Mouse (Mus musculus): ENCODE results near the gene Slc15a4. TPM values are rescaled to one million over a fixed set of nuclear protein-coding genes. Genes with fewer than 3 reads are reported as not detected.

Slc15a4 gene
- polyA plus RNA-seq (2016; fragmentation: Nextera tagmentation; extraction: Ambion mirVana): 14.1 and 14.9 TPM in 2 replicates

DNA sequence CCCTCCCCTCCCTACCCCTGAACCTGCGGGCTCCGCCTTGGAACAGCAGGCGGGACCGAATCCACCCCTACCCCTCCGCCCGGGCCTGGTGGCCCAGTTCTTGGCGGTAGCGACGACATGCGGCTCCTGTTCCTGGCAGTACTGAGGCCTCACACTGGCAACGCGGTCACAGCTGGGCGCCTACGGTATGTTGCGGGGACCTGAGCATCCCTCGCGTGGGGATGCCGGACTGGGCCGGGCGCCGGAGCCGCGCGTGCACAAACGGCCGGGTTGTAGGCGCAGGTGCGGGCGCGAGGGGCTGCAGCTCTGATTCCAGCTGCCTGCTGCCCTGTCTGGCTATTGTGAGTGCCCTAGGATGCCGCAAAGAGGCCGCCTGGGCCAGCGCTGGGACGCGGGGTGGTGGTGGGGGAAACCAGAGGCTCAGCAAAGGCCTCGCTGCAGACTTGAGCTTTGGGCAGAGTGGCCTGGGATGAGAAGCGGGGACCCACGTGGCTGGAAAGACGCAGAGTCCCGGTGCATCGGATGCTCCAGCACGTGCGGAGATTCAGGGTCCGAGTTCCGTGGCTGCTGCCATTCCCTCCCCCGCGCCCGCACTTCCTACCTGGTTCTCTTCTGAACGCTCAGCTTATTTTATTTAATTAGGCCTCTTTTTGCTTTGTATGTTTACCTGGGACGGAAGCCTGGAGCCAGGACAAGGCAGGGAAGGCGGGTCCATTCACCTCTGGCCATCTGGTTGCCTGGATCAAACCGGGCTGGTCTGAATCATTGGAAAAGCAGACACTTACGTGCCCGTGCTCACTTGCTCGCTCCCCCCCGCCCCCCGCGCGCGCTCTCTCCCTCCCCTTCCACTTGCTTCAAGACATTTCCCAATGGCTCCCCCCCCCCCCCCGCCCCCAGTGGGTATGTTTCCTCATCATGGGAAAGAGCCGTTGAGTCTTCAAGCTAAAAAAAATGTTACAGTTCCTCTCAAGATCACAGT is at the start of gene Slc15a4, which contains the start of gene Glt1d1:
TSS of gene Slc15a4 (minus strand) at position 731 of the 979 bp plus-strand sequence.
TSS of gene Glt1d1 (plus strand) at position 96 of the 979 bp plus-strand sequence.
- H3K4me1 ChIP-seq: no peaks in the 10 kb centered on the region
- no peak within 1 kb of the TSS for H3K9ac ChIP-seq
- no peak for ATAC-seq
- H3K36me3 ChIP-seq: no peaks in the 10 kb centered on the region
- H3K27me3 ChIP-seq (replicated peaks): peaks cover 43% of the 10 kb centered on the region
- peak within 1 kb of the TSS; percentile 60 for H3K4me2 ChIP-seq
- H3K9me3 ChIP-seq (replicated peaks): no peaks in the 10 kb centered on the region
- 3% methylated on average over 59 of the region's 62 CpGs for WGBS (ENCODE audit: insufficient replicate concordance)
- H3K4me3 ChIP-seq: peak within 1 kb of the TSS; percentile 37
- H3K27ac ChIP-seq: no peak within 1 kb of the TSS

DNA sequence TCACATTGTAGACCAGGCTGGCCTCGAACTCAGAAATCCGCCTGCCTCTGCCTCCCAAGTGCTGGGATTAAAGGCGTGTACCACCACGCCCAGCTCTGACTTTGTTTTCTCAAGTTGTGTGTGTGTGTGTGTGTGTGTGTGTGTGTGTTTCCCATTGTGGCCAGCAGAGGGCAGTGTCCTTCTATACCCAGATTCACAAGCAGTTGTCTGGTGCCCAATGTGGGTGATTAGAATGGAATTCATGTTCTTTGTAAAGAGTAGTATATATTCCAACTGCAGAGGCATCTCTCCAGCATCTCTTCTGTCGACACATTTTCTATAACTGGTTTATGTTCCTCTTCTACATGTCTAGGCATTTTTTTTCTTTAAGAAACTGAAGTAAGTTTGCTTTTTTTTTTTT is 45.8 kb upstream of the Slc15a4 start:
- no peaks in the 10 kb centered on the region for H3K27me3 ChIP-seq (replicated peaks)
- WGBS (ENCODE audit: insufficient replicate concordance): 68% methylated on average over 5 of the region's 5 CpGs
- no peak overlapping the region for H3K4me2 ChIP-seq
- no peak overlapping the region for H3K27ac ChIP-seq
- no peak overlapping the region for H3K9ac ChIP-seq
- H3K4me1 ChIP-seq: no peaks in the 10 kb centered on the region
- no peak for ATAC-seq
- no peaks in the 10 kb centered on the region for H3K36me3 ChIP-seq
- no peak overlapping the region for H3K4me3 ChIP-seq
- peaks cover 36% of the 10 kb centered on the region for H3K9me3 ChIP-seq (replicated peaks)

DNA sequence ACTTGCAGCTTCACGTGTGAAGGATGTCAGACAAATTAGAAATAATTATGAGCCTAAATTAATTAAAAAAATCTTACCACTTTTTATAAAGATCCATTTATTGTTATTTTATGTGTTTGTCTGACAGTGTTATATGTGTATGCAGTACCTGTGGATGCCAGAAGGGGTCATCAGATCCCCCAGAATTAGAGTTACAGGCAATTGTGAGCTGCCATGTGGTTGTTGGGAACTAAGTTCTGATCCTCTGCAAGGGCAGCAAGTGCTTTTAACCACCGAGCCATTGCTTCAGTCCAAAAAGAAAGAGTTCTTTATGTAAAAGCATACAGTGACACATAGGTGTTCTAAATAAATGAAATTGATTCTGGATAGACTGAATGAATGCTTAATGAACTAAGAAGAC is 44.9 kb upstream of the Slc15a4 start:
- Histone ChIP-seq H3K4me1 (no peaks in the 10 kb centered on the region), H3K27me3 (replicated peaks) (no peaks in the 10 kb centered on the region), H3K4me2 (no peak overlapping the region), H3K4me3 (no peak overlapping the region), H3K9me3 (replicated peaks) (peaks cover 30% of the 10 kb centered on the region), H3K27ac (no peak overlapping the region), H3K36me3 (no peaks in the 10 kb centered on the region), H3K9ac (no peak overlapping the region)
- no peak for ATAC-seq
- 71% methylated on average over 2 of the region's 2 CpGs for WGBS (ENCODE audit: insufficient replicate concordance)

DNA sequence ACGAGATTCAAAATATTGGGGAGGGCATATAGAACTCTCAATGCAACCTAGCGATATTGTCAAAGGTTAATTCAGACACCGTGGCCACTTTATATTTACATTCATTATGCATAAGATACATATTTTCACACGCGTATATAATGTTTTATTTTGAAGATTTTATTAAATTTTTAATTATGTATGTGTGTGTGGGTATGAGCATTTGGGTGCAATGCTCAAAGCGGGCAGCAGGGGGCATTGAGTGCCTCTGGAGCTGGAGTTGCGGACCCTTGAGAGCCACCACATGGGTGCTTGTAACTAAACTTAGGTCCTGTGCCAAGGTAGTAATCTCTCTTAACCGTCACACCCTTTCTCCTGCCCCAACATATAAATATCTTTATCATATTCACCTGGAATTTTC is 41.2 kb upstream of the Slc15a4 start:
- 75% methylated on average over 8 of the region's 8 CpGs for WGBS (ENCODE audit: insufficient replicate concordance)
- no peaks in the 10 kb centered on the region for H3K4me1 ChIP-seq

DNA sequence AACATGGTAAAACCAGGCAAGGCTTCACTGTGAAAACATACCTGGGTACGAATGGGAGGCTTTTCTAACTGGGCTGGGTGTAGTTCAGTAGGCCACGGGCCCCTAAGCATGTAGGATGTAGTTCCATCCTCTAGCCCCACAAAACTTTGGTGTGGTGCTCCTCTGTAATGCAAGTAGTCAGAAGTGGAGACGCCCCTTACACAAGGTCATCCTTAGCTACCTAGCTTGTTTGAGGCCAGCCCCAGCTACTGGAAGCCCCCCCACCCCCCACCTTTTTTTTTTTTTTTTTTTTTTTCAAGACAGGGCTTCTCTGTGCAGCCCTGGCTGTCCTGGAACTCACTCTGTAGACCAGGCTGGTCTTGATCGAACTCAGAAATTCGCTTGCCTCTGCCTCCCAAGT is 28.3 kb upstream of the Slc15a4 start:
- Histone ChIP-seq H3K9me3 (replicated peaks) (0 out of 2 replicates have a peak, but pooled peaks cover 3% of the 10 kb centered on the region), H3K4me1 (no peaks in the 10 kb centered on the region), H3K4me3 (no peak overlapping the region), H3K27ac (no peak overlapping the region), H3K27me3 (replicated peaks) (no peaks in the 10 kb centered on the region), H3K36me3 (no peaks in the 10 kb centered on the region), H3K9ac (no peak overlapping the region), H3K4me2 (no peak overlapping the region)
- WGBS (ENCODE audit: insufficient replicate concordance): 67% methylated on average over 5 of the region's 5 CpGs
- ATAC-seq: no peak

More for the DNA sequence above, 41.2 kb upstream of the Slc15a4 start:
- Histone ChIP-seq H3K27ac (no peak overlapping the region), H3K27me3 (replicated peaks) (no peaks in the 10 kb centered on the region), H3K4me2 (no peak overlapping the region), H3K9me3 (replicated peaks) (peaks cover 20% of the 10 kb centered on the region), H3K4me3 (no peak overlapping the region), H3K36me3 (no peaks in the 10 kb centered on the region), H3K9ac (no peak overlapping the region)
- no peak for ATAC-seq

DNA sequence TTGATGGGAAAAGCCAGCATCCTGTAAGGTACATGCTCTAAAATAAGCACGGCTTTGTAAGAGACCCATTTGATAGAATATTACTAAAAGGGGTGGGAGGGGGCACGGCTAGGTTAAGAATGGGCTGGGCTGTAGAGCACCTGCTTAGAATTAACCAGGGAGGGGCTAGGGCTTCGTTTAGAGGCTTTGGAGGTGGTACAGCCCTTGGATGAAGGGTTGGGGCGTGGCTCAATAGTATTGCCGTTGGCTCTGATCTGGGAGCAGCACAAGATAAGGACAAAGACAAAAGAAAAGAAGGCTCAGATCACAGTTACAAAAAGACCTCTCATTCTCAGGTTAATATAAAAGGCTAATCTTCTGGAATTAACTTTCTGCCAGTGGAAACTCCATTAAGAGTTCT is 27.6 kb upstream of the Slc15a4 start:
- Histone ChIP-seq H3K27ac (no peak overlapping the region), H3K27me3 (replicated peaks) (no peaks in the 10 kb centered on the region), H3K4me3 (no peak overlapping the region), H3K36me3 (no peaks in the 10 kb centered on the region), H3K4me1 (no peaks in the 10 kb centered on the region), H3K9me3 (replicated peaks) (0 out of 2 replicates have a peak, but pooled peaks cover 3% of the 10 kb centered on the region), H3K9ac (no peak overlapping the region), H3K4me2 (no peak overlapping the region)
- ATAC-seq: no peak
- WGBS (ENCODE audit: insufficient replicate concordance): 50% methylated on average over 5 of the region's 5 CpGs

DNA sequence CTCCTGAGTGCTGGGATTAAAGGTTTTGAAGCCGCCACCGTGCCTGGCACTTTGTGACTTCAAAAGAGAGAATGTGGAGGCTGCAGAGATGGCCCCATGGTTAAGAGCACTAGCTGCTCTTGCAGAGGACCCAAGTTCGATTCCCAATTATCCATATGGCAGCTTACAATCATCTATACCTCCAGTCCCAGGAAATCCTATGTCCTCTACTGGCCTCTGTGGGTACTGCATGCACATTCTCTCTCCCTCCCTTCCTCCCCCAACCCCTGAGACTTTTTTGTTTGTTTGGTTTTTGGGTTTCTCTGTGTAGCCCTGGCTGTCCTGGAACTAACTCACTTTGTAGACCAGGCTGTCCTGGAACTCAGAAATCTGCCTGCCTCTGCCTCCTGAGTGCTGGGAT is 26.6 kb upstream of the Slc15a4 start:
- no peak overlapping the region for H3K9ac ChIP-seq
- whole genome bisulfite sequencing (ENCODE audit: insufficient replicate concordance): 67% methylated on average over 3 of the region's 3 CpGs
- ATAC-seq: no peak

DNA sequence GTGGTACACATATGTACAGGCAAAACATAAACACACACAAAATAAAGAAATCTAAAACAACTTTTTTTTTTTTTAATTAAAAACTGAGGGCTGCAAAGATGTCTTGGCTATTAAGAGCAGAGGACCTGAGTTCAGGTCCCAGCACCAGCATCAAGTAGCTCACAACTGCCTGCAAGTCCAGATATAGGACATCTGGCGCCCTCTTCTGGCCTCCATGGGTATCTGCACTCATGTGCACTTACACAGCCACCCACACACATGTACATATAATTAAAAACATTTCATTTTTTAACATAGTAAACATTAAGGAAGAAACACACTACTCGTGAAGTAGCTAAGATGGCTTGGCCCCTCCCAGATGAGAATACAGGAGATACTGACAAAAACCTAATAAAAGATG is 25.6 kb upstream of the Slc15a4 start:
- Histone ChIP-seq H3K4me3 (no peak overlapping the region), H3K27me3 (replicated peaks) (no peaks in the 10 kb centered on the region), H3K9me3 (replicated peaks) (0 out of 2 replicates have a peak, but pooled peaks cover 3% of the 10 kb centered on the region), H3K9ac (no peak overlapping the region), H3K36me3 (no peaks in the 10 kb centered on the region), H3K27ac (no peak overlapping the region), H3K4me1 (no peaks in the 10 kb centered on the region), H3K4me2 (no peak overlapping the region)
- no peak for ATAC-seq
- WGBS (ENCODE audit: insufficient replicate concordance): 51% methylated on average over 2 of the region's 2 CpGs

More for the DNA sequence above, 26.6 kb upstream of the Slc15a4 start:
- H3K36me3 ChIP-seq: no peaks in the 10 kb centered on the region
- 0 out of 2 replicates have a peak, but pooled peaks cover 3% of the 10 kb centered on the region for H3K9me3 ChIP-seq (replicated peaks)
- no peaks in the 10 kb centered on the region for H3K4me1 ChIP-seq
- no peak overlapping the region for H3K27ac ChIP-seq
- no peaks in the 10 kb centered on the region for H3K27me3 ChIP-seq (replicated peaks)
- H3K4me2 ChIP-seq: no peak overlapping the region
- H3K4me3 ChIP-seq: no peak overlapping the region

DNA sequence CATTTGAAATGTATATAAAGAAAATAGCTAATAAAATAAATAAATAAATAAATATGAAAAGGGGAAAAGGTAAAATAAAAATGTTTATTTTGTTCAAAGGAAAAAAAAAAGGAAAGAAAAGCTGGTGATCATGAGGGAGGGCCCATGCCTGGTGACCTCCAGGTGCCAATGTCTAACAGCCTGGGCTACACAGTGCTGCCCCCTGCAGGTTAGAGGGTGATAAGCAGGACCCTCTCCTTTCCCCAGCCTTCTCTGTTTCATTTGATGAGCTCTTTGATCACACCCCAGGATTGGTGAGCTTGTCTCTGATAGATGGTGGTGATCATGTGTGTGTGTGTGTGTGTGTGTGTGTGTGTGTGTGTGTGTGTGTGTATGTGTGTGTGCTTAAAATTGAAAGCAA is 16.4 kb upstream of the Slc15a4 start:
- H3K36me3 ChIP-seq: no peaks in the 10 kb centered on the region
- H3K27me3 ChIP-seq (replicated peaks): no peaks in the 10 kb centered on the region
- ATAC-seq: no peak

DNA sequence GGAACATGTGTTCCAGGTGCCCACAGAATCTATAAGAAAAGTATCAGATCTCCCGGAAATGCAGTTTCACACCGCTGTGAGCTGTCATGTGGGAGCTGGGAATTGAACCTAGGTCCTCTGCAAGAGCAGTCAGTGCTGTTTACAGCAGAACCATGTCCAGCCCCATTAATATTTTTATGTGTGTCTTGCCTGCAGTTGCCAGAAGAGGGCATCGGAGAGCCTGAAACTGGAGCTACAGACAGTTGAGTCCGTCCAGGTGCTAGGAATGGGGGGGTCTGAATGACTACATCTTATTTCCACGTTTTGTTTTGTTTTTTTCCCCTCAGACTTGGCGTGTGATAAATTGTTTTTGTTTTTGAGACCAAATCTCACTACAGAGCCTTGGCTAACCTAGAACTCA is 15.3 kb upstream of the Slc15a4 start:
- Histone ChIP-seq H3K4me1 (no peaks in the 10 kb centered on the region), H3K27ac (no peak overlapping the region), H3K4me2 (no peak overlapping the region), H3K27me3 (replicated peaks) (no peaks in the 10 kb centered on the region), H3K4me3 (no peak overlapping the region), H3K9me3 (replicated peaks) (no peaks in the 10 kb centered on the region; the same call in 1 of the 2 replicates), H3K9ac (no peak overlapping the region), H3K36me3 (no peaks in the 10 kb centered on the region)
- ATAC-seq: no peak
- 55% methylated on average over 6 of the region's 6 CpGs for WGBS (ENCODE audit: insufficient replicate concordance)

More for the DNA sequence above, 16.4 kb upstream of the Slc15a4 start:
- no peaks in the 10 kb centered on the region; the same call in 1 of the 2 replicates for H3K9me3 ChIP-seq (replicated peaks)
- H3K9ac ChIP-seq: no peak overlapping the region
- no peak overlapping the region for H3K4me2 ChIP-seq
- no peak overlapping the region for H3K27ac ChIP-seq
- no peak overlapping the region for H3K4me3 ChIP-seq
- H3K4me1 ChIP-seq: no peaks in the 10 kb centered on the region

DNA sequence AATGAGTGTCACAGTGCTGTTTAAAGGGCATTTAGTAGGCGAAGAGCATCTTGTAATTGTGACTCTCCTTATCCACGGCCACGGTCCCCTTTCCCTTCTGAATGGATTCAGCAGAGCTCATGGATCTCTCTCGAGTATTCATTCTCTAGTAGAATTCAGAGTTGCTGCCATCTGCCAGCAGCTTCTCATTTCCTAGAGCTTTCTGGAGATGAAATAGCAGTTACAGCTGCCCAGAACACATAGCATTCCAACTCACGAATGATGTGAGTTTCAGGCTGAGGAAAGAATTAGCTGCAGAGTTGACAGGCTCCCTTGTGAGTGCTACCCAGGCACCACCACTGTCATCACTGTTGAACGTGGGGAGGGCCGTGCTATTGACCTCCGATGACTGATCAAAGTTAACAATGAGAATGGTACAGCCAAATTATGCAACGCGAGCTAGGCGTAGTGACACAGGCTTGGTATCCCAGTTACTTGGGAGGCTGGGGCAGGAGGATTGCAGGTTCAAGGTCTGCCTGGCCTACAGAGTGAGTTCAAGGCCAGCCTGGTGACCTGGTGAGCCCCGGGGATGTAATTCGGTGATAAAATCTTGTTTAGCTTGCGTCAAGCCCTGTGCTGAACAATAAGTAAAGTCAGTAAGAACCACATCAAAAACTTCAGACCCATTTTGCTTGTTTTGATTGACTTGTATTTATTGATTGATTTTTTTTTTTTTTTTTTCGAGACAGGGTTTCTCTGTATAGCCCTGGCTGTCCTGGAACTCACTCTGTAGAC is 8.7 kb upstream of the Slc15a4 start:
- ATAC-seq: no peak
- 75% methylated on average over 15 of the region's 15 CpGs for WGBS (ENCODE audit: insufficient replicate concordance)
- Histone ChIP-seq H3K9ac (no peak overlapping the region), H3K4me2 (no peak overlapping the region), H3K9me3 (replicated peaks) (peaks cover 19% of the 10 kb centered on the region), H3K4me1 (no peaks in the 10 kb centered on the region), H3K27me3 (replicated peaks) (no peaks in the 10 kb centered on the region), H3K27ac (no peak overlapping the region), H3K36me3 (no peaks in the 10 kb centered on the region), H3K4me3 (no peak overlapping the region)

DNA sequence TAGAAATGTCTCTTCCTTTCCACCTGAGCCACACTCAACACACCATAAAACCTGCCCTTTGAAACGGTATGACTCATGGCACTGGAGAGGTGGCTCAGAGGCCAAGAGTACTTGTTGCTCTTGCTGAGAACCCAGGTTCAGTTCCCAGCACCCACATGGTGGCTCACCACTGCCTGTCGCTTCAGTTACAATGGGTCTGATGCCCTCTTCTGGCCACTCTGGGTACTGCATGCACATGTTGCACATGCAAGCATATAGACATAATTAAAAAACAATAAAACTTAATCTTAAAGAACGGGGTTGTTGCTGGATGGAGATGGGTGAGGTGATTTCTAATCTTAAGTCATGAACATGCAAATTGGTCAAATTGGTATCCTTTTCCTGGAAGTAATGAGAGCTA is 7.7 kb upstream of the Slc15a4 start:
- no peak overlapping the region for H3K4me2 ChIP-seq
- no peak overlapping the region for H3K4me3 ChIP-seq
- H3K27me3 ChIP-seq (replicated peaks): no peaks in the 10 kb centered on the region
- peaks cover 19% of the 10 kb centered on the region for H3K9me3 ChIP-seq (replicated peaks)
- no peak overlapping the region for H3K27ac ChIP-seq
- no peaks in the 10 kb centered on the region for H3K36me3 ChIP-seq
- no peaks in the 10 kb centered on the region for H3K4me1 ChIP-seq
- WGBS (ENCODE audit: insufficient replicate concordance): 63% methylated on average over 3 of the region's 3 CpGs
- H3K9ac ChIP-seq: no peak overlapping the region
- no peak for ATAC-seq

Measured in liver, embryonic 12.5 days (tissue).